Mouse (Mus musculus): ENCODE data around the gene Gm28372.
"Not testable (repeated sequence)": the region's sequence is repeated elsewhere in the genome, so short reads cannot be mapped to it uniquely, and the experiment has no call there.

Gm28372 gene

DNA sequence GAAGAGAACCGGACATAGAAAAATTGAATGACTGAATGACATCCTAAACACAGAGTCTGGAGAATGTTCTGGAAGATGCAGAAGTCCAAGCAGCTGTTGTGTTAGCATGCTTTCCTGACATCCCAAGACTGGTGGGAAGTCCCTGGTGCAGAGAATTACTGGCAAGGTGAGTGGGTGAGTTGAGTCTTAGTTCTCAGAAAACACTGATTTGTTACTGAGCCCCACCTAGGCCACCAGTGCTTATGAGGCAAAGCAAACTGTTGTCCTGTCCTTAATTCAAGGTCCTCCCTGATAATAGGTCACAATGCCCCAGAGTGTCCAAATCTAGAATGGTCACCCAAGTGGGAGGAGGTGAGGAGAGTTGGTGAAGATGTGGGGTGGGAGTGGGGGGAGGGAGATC lies at the start of gene Gm28372, which contains the start of gene 1700020A23Rik:
Gm28372 (plus strand) TSS at position 301 of the 400 bp plus-strand sequence.
1700020A23Rik (plus strand) TSS at position 321 of the 400 bp plus-strand sequence.
- DNase-seq (ENCODE audit: low read depth in 1 of 2, low spot score in 2 of 2): no peak

DNA sequence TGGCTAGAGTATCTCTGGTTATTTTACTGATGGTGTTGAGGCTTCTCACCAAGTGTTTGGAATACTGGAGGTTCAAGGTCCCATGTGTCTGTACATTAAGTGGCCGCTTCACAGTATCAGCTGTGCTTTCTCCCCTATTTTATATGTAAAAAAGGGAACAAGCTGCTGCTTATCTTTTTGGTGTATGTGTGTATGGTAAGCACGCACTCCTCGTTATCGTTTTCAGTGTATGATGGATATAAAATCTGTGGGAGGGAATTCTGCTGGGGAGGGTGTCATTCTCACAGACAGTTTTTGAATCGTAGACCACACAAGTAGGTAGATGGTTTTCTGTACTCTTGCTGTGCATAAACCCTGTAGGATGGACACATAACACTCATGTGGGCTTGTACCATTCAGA lies 47.5 kb upstream of the Gm28372 start:
- DNase-seq (ENCODE audit: low read depth in 1 of 2, low spot score in 2 of 2): no peak

DNA sequence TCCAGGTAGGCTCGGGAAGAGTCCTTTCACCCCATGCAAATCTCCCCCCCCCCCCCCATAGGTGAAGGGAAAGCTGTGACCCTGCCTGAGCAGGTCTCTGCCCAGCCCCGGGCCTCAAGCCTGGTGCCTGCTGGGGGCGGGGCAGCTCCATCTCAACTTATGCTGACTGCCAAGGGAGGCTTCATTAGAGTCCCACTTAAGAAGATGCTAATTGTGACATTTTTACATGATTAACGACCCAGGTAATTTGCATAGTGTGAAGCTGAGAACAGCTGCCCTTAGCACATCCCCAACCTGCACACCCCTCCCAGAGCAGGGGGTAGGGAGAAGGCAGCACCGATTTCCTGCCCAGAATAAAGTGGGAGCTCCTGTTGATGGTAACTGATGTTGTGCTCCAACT lies 46.2 kb upstream of the Gm28372 start:
- DNase-seq (ENCODE audit: low read depth in 1 of 2, low spot score in 2 of 2): no peak

DNA sequence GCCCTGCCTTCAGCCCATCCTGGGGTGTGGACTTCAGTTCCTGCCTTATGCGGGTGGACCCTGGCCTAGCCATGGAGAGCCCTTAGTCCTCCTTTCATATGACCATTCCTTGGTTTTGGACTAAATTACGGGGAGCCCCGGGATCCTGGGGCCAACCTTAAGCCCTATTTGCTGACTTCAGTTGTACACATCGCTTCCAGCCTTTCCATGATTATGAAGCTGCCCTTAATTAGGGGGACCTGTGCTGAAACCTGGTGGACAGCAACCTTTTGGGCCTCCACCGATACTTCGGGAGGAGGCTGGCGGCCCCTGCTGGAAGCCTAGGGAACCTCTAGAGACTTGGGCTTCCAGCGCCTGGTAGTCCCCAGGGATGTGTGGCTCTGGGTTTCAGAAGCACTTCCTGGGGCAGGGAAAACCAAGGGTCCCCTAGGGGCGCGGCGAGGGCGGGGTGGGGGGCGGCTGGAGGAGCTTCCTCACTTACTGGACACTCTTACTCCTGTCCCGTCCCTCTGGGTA lies 42.5 kb upstream of the Gm28372 start:
- no peak for DNase-seq (ENCODE audit: low read depth in 1 of 2, low spot score in 2 of 2)

DNA sequence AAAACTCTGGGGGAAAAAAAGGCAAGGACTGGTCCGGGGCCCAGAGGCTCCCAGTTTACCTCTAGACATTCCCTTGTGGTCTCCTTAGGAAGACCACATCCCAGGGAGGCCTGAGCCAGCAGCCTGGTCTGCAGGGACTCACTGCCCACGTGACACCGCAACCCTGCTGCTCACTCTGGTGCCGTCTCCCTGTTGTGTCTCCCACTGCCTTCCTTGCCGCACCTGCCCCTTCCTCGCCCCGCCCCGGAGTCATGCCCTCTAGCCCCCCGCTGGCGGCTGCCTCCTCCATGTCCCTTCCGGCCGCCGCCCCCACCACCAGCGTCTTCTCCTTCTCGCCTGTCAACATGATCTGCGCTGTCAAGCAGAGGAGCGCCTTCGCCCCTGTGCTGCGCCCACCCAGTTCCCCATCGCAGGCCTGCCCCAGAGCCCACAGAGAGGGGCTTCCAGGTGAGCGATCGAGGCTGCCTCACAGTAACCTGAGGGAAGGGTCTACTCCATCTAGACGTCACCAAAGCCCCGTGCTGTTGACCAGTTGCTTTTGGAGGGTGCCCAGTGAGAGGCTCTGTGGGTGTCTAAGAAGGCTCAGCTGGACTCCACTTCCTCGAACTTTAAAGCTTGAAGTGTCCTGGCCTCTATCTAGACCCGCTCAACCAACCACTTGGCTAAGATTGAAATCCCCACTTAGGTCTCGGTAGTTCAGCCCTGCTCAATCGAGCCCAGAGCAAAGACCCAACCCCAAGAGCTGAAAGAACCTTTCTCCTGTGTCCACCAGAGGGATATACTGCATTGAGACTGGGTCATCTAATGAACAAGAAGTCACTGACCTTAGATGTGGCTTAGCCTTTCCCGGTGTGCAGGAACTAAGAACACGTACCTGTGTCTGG lies 39.6 kb upstream of the Gm28372 start:
- DNase-seq (ENCODE audit: low read depth in 1 of 2, low spot score in 2 of 2): no peak

DNA sequence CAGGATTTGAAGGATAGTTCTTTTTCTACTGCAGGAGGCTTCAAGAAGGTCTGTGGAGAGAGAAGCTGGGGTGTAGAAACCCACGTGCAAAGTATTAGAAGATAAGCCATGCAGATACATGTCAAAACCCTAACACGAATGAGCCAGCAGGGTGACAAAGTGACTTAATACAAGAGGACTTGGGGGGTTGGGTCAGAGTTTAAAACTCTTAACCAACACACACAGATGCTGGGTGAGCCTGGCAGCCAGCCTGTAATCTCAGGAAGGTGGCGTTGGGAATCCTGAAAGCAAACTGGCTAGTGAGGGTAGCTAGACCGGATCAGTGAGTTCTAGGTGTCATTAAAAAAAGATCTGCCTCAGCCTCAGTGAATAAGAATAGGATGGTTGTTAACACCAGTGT lies 37.7 kb upstream of the Gm28372 start:
- DNase-seq (ENCODE audit: low read depth in 1 of 2, low spot score in 2 of 2): no peak

DNA sequence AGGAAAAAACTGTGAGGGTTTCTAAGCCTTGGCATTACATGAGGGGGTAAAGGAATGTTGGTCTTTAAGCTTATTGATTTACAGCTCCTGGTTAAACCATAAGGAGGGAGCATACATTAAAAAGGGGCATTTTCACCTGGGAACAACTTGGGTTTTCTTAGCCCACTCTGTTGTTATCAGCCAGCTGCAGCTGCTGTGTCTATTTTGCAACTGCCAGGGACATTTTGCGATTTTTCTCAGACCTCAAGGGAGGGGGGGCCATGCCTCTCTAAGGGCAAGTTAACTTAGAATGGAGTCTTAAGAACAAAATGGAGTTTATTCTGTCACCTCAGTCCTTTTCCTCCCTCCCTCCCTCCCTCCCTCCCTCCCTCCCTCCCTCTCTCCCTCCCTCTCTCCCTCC lies 32.0 kb upstream of the Gm28372 start:
- DNase-seq (ENCODE audit: low read depth in 1 of 2, low spot score in 2 of 2): not testable (repeated sequence)

DNA sequence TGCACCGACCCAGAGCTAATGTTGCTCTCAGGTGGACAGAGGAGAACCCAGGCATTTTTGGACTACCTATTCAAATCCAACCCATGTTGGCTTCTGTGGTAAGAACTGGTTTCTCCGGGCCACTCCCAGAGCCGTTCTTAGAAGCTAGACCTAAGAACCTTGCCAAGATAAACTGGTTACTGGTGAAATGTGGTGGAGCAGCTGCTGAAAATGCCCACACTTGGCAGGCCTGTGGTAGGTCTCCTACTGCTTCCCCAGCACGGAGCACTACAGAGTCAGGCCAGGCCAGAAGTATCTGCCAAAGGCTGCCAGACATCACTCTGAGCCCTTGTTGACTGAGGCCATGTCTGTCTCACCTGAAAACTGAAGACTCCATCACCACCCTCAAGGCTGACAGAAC lies 30.1 kb upstream of the Gm28372 start:
- no peak for DNase-seq (ENCODE audit: low read depth in 1 of 2, low spot score in 2 of 2)

DNA sequence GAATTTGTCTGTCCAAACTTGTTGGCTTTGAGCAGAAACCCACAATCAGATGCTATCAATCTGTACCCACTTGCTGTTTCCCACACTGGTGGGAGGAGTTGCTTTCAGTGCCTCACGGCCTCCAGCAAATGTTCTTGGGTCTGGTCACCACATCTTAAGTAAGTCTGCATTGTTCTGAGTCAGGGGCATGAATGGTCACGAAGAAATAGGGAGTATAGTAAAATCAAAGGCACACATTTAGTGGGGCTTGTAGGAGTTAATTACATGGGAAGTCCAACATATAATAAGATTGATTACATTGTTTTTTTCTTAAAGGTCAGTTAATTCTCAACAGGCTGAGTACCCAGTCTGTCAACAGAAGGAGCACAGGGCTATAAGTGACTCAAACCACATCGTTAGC lies 21.8 kb upstream of the Gm28372 start:
- DNase-seq (ENCODE audit: low read depth in 1 of 2, low spot score in 2 of 2): no peak

DNA sequence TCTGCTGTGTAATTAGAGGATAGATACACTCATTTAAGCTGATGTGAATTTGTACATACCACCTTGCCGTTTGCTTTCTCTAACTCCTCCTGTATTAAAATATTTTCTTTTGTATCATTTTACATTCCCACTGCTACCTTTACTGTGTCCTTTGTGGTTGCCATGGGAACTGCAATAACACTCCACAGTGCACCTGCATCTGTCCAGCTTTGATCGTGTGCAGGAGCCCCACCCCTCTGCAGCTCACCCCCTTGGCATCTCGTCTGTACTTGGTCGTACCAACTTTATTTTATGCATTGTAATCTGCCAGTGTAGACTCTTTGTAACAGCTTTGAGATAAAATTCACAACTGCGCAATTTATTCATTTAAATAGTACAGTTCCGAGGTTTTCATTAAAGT lies 21.1 kb upstream of the Gm28372 start:
- no peak for DNase-seq (ENCODE audit: low read depth in 1 of 2, low spot score in 2 of 2)

DNA sequence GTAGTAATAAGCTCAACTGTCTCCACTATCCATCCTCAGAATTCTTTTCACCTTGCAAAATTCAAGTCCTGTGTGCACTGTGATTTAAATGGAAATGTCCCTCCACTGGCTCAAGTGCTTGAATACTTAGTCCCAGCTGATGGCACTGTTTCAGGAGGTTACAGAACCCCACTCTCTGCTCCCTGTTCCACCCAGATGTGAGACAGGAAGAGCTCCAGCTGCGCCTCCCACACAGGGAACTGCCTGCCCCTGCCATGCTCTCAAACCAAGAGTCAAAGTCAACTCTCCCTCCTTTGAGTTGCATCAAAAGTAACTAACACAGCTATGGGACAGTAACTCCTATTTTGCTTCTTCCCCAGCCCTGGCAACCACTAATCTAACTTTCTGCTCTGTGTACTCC lies 18.8 kb upstream of the Gm28372 start:
- no peak for DNase-seq (ENCODE audit: low read depth in 1 of 2, low spot score in 2 of 2)

DNA sequence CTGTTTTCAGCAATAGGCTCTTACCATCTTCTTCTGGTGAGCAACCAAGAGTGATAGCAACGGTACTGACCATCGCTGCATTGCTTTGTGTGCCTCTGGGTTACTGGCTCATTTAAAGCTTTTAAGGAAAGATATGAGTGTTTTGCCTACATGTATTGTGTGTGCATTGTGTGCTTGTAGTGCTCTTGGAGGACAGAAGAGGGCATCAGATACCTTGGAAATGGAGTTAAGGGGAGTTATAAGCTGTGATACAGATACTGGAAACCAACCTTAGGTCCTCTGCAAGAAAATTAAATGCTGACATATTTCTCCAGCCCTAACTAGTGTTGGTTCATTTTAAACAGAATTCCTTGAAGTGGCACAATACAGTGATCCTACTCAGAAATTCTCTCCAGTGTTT lies 16.2 kb upstream of the Gm28372 start:
- no peak for DNase-seq (ENCODE audit: low read depth in 1 of 2, low spot score in 2 of 2)

DNA sequence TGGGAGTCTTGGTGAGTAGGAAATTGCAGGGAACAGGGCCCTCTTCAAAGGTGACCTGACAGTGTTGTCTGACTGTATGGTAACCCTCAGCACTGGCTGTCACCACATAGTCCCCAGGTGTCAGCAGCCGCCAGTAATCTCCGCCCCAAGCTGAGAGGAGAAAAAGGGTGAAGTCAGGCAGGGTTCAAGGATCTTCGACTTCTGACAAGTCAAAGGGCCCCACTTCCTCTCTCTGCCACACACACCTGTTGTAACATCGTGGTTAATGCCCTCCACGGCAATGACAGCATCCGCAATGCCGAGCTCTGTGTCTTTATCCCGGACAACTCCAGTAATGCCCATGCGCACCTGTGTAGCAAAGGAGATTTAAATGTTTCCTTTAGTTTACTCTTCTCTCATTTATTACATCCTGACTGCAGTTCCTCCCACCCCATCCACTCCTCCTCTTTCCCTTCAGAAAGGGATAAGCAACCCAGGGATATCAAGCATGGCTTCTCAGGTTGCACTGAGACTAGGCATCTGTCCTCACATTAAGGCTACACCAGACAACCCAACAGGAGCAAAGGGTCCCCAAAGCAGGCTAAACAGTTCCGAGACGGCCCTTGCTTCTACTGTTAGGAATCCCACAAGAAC lies 13.9 kb upstream of the Gm28372 start:
- DNase-seq (ENCODE audit: low read depth in 1 of 2, low spot score in 2 of 2): no peak

DNA sequence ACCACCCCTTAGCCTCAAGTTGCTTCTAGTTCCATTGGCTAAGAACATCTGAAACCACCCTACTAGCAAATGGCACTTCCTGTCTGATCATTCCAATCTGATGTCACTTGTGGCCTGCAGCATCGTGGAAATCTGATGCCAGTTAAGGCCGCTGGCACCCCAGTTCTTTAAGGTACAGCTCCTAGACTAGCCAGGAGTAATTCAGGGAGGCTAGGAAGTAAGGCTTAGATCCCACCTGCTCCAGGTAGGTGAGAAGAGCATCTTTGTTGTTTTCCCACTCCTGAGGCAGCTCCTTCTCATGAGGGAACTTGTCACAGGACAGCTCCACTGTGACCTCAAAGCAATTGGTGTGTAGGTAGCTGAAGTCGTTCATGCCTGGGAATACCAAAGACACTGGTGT lies 12.2 kb upstream of the Gm28372 start:
- DNase-seq (ENCODE audit: low read depth in 1 of 2, low spot score in 2 of 2): no peak

DNA sequence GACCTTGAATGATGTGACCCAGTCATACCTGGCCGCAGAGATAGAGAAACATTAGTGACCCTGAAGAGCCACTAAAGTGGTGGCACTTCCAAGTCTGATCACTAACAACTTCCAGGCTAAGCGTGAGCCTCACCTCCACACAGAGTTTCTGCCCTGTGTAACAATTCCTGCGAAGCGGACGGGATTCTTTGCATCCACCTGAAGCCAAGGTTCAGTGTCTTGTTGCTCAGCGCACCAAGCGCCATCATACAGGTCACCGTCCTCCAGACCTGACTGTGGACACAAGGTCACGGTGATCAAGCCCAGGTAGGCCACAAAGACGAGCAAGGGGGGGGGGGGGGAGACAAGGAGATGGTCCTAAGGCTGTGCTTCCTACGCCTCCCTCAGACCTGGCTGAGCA lies 9.3 kb upstream of the Gm28372 start:
- no peak for DNase-seq (ENCODE audit: low read depth in 1 of 2, low spot score in 2 of 2)

DNA sequence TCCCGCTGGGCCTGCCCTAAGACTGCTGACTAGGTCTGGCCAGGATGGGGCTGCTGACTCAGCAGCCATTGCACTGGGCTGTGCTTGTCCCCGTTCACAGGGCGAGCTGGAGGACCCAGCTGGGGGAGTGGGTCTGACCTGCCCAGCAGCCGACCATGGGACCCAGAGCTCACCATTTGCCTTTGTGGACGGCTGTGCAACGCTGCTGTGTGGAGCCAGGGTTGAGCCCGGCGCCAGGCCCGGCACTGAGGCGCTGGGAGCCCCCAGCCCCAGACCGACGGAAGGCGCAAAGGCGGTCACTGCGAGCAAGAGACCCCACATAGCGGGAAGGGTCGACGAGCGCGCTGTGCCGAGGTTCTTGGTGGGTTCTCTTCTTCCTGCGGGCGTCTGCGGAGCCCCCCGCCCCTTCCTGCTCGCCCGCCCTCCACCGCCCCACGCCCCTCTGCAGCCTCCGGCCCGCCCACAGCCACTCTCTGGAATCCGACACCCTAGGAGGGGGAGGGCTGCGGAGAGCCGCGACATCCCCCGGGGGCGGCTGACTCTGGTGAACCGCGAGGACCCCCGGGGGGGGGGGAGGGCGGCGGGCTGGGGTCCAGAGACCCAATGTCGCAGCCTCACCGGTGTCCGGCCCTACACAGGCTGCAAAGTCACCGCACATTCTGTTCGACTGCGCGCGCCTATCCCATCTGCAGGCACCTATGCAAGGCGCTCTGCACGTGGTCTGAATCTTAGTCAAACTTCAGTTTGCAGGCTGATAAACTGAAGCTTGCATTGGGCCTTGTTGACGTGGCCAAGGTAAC lies 7.7 kb upstream of the Gm28372 start, which contains the start of gene Cpxm1:
Cpxm1 (minus strand) TSS at position 389 of the 800 bp plus-strand sequence.
- DNase-seq (ENCODE audit: low read depth in 1 of 2, low spot score in 2 of 2): no peak

DNA sequence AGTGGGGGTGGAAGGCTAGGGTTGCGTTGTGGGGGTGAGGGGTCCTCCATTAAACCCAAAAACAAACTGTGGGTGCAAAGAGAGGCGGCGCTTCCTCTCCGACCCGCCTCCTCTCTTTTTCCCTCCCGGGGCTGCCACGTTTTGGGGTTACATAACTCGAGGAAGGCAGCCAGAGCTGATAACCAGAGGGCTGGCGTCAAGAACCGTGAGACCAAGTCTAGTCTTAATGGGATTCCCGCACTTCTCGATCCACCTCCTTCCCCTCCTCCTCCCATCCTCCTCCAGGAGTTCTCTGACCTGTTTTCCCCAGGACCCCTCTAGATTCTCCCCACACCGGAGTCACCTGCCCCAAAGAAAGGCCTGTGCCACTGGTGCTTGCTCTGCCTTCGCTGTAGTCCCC lies 6.9 kb upstream of the Gm28372 start:
- DNase-seq (ENCODE audit: low read depth in 1 of 2, low spot score in 2 of 2): no peak

DNA sequence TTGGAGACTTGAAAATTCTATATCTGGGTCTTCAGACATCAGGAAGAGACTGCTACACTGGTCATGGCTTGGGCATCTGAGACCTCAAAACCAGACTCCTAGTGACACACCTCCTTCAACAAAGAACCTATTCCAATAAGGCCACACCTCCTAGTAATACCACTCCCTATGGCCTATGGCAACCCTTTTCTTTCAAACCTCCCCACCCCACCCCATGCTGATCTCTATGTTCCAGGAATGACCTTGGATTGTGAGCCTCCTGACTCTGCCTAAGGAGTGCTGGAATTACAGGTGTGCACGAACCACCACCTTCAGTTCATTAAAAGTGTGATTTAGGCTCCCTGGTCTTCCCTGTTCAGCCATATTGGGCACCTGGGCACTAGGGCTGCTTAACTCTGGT lies 5.0 kb upstream of the Gm28372 start:
- DNase-seq (ENCODE audit: low read depth in 1 of 2, low spot score in 2 of 2): no peak

DNA sequence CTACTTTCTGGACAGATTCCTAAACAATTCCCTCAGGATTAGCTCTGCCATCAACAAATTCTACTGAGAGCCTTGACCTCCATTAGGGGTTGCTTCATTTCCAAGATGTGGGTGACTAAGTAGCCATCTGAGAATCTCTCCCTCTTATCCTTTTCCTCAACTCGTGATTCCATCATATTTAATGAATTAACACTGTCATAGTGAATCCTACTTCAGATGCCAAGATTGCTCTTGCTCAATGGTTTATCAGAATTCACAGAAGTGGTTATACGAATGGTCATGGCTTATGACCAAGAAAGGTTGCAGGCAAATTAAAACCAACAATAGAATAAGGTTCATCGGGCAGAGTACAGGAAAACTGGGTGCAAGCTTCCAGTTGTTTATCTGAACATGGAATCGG lies 3.1 kb upstream of the Gm28372 start:
- DNase-seq (ENCODE audit: low read depth in 1 of 2, low spot score in 2 of 2): no peak

DNA sequence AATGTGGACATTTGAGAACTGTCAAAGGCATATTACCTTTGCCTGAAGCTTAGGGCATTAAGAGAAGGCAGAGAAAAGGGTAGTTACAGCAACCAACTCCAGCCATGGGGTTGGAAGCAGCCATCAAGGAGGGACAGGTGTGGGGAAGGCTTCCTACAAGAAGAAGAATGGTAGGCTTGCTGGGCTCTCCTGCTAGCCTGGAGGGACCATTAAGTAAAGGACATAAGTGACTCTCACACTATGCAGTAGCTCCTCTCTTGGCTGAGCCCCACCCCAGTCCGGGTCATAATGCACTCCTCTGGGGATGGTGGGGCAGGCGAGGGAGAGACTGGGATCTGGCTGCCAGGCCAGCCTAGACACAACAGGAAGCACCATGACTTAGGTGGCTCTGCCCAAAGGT lies 1.1 kb downstream of the Gm28372 start, which contains the start of gene Tmem239:
Tmem239 (plus strand) TSS at position 301 of the 400 bp plus-strand sequence.
- DNase-seq (ENCODE audit: low read depth in 1 of 2, low spot score in 2 of 2): no peak

DNA sequence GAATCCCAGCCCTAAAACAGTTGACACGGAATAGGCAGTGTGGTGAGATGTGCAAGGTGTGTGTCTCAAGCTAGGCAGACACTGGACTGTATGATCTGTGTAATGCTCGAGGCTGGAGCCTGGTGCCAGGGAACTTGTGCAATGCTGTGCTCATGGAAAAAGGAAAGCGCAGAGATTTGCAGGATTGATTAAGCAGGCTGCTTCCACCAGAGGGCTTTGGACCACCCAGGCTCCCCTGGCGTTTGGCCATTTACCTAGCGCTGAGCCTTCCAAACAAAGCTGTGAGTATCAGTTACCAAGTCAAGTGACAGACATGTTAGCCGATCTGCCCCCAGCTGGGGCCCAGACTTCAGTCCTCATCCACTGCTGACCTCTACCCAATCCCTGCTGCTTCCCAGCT lies 3.2 kb downstream of the Gm28372 start:
- DNase-seq (ENCODE audit: low read depth in 1 of 2, low spot score in 2 of 2): no peak

All from monocyte, adult 2 months (primary cell).